Mouse (Mus musculus): ENCODE data around the gene P3h1.
"Not testable (repeated sequence)": the region's sequence is repeated elsewhere in the genome, so short reads cannot be mapped to it uniquely, and the experiment has no call there.

The P3h1 gene

GRCm38 (mm10) chr4:119275726-119276125, 43.0 kb downstream of the P3h1 start:
- DNase-seq = no peak

GRCm38 (mm10) chr4:119278784-119279183, 46.1 kb downstream of the P3h1 start:
- DNase-seq = not testable (repeated sequence)

- no peak for DNase-seq
These were observed 52.1 kb downstream of the P3h1 start for GRCm38 (mm10) chr4:119284861-119285260.

GRCm38 (mm10) chr4:119285336-119285735, 52.6 kb downstream of the P3h1 start:
- DNase-seq = no peak

GRCm38 (mm10) chr4:119291921-119292320, 59.2 kb downstream of the P3h1 start:
- DNase-seq = no peak

GRCm38 (mm10) chr4:119292771-119293573, 60.3 kb downstream of the P3h1 start:
- DNase-seq = peak; percentile 68

GRCm38 (mm10) chr4:119293574-119294258, 61.0 kb downstream of the P3h1 start:
- DNase-seq = peak; percentile 43

- DNase-seq = peak; percentile 99
These were observed 61.9 kb downstream of the P3h1 start, which contains the start of gene Ybx1 for GRCm38 (mm10) chr4:119294415-119295133. Gene Ybx1, minus strand, starts transcription at chr4:119294604.

GRCm38 (mm10) chr4:119295134-119295453, 62.4 kb downstream of the P3h1 start:
- DNase-seq = no peak

GRCm38 (mm10) chr4:119297361-119297760, 64.6 kb downstream of the P3h1 start:
- DNase-seq = no peak
